Mouse (Mus musculus): ENCODE measurements at regions not wholly inside any gene's neighbourhood (a gene's known extent, or its start where the extent isn't known, plus 50 kb on each side); places are given as distances from the start of the nearest gene placed in this dataset.
A peak's percentile ranks its signal among the peaks of the same experiment; 100 is the strongest.

GRCm38 (mm10) chr2:21908813-21909480 lies 318.4 kb upstream of the Myo3a start:
- no peak for DNase-seq (ENCODE audit: low spot score)
- Histone ChIP-seq H3K27me3 (replicated peaks; ENCODE audit: control insufficient read depth, insufficient read depth, low read length) (no peaks in the 10 kb centered on the region), H3K27ac (ENCODE audit: low read depth, low read length) (no peak overlapping the region), H3K36me3 (ENCODE audit: control insufficient read depth, insufficient read depth, low read length) (no peaks in the 10 kb centered on the region), H3K9ac (ENCODE audit: low read depth, low read length) (no peak overlapping the region), H3K4me1 (replicated peaks; ENCODE audit: control insufficient read depth, insufficient read depth, low read length) (no peaks in the 10 kb centered on the region), H3K4me2 (peak overlapping the region; percentile 50; the same call in 1 of the 2 replicates), H3K9me3 (ENCODE audit: control insufficient read depth, low read length) (no peaks in the 10 kb centered on the region), H3K4me3 (ENCODE audit: low read depth, low read length) (no peak overlapping the region)
- no peak for ATAC-seq (replicated peaks; ENCODE audit: low FRiP score)
- WGBS, result 67% methylated on average over 7 of the region's 7 CpGs

DNA sequence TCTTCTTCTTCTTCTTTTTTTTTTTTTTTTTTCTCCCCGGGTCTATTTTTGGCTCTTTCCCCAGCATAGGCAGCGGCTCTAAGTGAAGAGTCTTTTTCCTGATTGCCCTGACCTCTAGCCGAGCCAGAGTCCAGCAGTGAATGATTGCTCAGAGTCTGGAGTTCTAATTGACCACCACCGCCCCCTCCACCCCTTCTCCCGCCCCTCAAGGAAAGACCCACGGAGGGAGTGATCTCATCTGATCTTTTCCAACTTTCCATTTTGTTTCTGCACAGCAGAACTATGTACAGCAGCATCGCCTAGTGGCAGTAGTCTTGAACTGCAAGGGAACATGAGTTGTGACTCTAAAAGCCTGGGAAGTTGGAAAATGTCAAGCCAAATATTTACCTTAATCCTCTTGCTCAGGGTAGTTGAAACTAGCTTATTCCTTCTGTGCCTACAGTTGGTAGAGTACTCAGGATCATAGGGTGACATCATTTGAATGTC lies 317.8 kb upstream of the Myo3a start:
- Histone ChIP-seq H3K27me3 (replicated peaks; ENCODE audit: control insufficient read depth, insufficient read depth, low read length) (no peaks in the 10 kb centered on the region), H3K36me3 (ENCODE audit: control insufficient read depth, insufficient read depth, low read length) (no peaks in the 10 kb centered on the region), H3K27ac (ENCODE audit: low read depth, low read length) (no peak overlapping the region), H3K4me2 (peak overlapping the region; percentile 50), H3K4me1 (replicated peaks; ENCODE audit: control insufficient read depth, insufficient read depth, low read length) (no peaks in the 10 kb centered on the region), H3K9me3 (ENCODE audit: control insufficient read depth, low read length) (no peaks in the 10 kb centered on the region), H3K4me3 (ENCODE audit: low read depth, low read length) (no peak overlapping the region), H3K9ac (ENCODE audit: low read depth, low read length) (no peak overlapping the region)
- peak; percentile 48 for DNase-seq (ENCODE audit: low spot score)
- WGBS, result 5% methylated on average over 7 of the region's 7 CpGs
- ATAC-seq (replicated peaks; ENCODE audit: low FRiP score), result 0 out of 2 replicates have a peak, but pooled peaks have one; percentile 23

DNA sequence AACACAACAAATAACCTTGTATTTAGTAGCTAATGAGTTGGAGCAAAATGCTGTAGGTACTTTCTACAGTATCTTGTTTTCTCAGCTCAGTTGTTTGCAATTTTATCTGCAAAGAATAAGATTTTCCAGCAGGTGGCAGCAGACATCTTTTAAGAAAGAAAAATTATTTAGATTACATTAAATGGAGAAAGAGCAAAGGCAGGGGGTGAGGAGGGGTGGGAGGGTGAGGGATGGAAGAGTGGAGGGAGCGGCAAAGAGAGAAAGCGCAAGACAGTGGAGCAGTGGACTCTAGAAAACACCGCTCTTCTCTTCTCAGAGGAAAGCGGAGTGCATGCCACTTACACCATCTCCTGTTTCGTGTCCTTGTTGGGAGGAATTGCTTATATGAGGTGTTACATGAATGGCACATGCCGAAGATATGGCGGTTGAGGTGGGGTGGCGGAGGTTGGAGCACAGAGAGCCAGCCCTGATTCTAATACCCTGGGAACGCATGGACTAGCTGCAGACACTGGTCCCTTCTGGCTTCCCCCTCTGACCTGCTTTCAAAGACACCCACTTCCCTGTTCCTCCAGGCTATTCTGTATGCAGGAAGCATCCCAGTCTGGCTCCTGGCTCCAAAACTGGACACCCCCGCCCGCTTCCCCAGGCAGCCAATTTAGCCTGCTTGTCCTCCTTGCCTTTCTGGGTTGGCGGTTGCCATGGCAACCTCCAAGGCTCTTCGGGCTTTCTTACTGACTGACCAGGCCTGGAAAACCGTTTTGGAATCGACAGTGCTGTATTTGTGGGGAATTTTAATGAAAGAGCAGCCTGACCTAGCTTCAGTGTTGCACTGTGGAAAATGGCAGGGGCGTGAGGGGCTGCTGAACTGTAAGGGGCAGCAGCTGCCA lies 309.3 kb upstream of the Myo3a start:
- 34% methylated on average over 16 of the region's 16 CpGs for WGBS
- no peaks in the 10 kb centered on the region for H3K36me3 ChIP-seq (ENCODE audit: control insufficient read depth, insufficient read depth, low read length)
- DNase-seq (ENCODE audit: low spot score), result peak; percentile 33
- H3K27ac ChIP-seq (ENCODE audit: low read depth, low read length), result no peak overlapping the region
- 0 out of 2 replicates have a peak, but pooled peaks have one; percentile 18 for ATAC-seq (replicated peaks; ENCODE audit: low FRiP score)
- peak overlapping the region; percentile 38 for H3K4me2 ChIP-seq
- no peaks in the 10 kb centered on the region; the same call in 1 of the 2 replicates for H3K27me3 ChIP-seq (replicated peaks; ENCODE audit: control insufficient read depth, insufficient read depth, low read length)
- no peak overlapping the region for H3K9ac ChIP-seq (ENCODE audit: low read depth, low read length)
- H3K4me3 ChIP-seq (ENCODE audit: low read depth, low read length), result 0 out of 2 replicates have a peak overlapping the region, but pooled peaks have one; percentile 5
- no peaks in the 10 kb centered on the region for H3K4me1 ChIP-seq (replicated peaks; ENCODE audit: control insufficient read depth, insufficient read depth, low read length)
- peaks cover 2% of the 10 kb centered on the region; the same call in 1 of the 2 replicates for H3K9me3 ChIP-seq (ENCODE audit: control insufficient read depth, low read length)

GRCm38 (mm10) chr2:21919091-21919490 lies 308.2 kb upstream of the Myo3a start:
- Histone ChIP-seq H3K4me1 (replicated peaks; ENCODE audit: control insufficient read depth, insufficient read depth, low read length) (no peaks in the 10 kb centered on the region), H3K4me3 (ENCODE audit: low read depth, low read length) (no peak overlapping the region), H3K36me3 (ENCODE audit: control insufficient read depth, insufficient read depth, low read length) (no peaks in the 10 kb centered on the region), H3K9ac (ENCODE audit: low read depth, low read length) (no peak overlapping the region), H3K27ac (ENCODE audit: low read depth, low read length) (no peak overlapping the region), H3K4me2 (no peak overlapping the region), H3K9me3 (ENCODE audit: control insufficient read depth, low read length) (peaks cover 2% of the 10 kb centered on the region; the same call in 1 of the 2 replicates), H3K27me3 (replicated peaks; ENCODE audit: control insufficient read depth, insufficient read depth, low read length) (no peaks in the 10 kb centered on the region; the same call in 1 of the 2 replicates)
- ATAC-seq (replicated peaks; ENCODE audit: low FRiP score) (no peak), DNase-seq (ENCODE audit: low spot score) (no peak)
- WGBS, result 71% methylated on average over 2 of the region's 2 CpGs

DNA sequence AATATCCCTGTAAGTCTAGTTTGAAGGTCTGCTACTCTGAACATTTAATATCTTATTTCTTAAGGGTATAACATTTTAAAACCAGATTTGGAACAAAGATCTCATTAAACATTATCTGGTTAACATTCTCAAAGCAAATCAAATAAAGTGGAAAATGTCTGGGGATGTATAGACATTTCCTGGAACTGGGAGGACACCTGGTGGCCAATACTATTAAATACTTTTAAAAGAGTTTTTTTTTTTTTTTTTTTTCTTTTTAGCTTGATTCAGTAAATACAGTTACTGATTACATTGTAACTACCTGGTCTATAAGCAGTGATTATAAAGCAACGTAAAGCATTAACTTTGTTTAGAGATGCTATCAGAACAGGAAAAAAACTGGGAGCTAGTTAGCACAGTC lies 299.6 kb upstream of the Myo3a start:
- Histone ChIP-seq H3K4me1 (replicated peaks; ENCODE audit: control insufficient read depth, insufficient read depth, low read length) (no peaks in the 10 kb centered on the region), H3K27me3 (replicated peaks; ENCODE audit: control insufficient read depth, insufficient read depth, low read length) (no peaks in the 10 kb centered on the region), H3K4me3 (ENCODE audit: low read depth, low read length) (no peak overlapping the region), H3K9ac (ENCODE audit: low read depth, low read length) (no peak overlapping the region), H3K9me3 (ENCODE audit: control insufficient read depth, low read length) (no peaks in the 10 kb centered on the region), H3K4me2 (no peak overlapping the region), H3K27ac (ENCODE audit: low read depth, low read length) (no peak overlapping the region), H3K36me3 (ENCODE audit: control insufficient read depth, insufficient read depth, low read length) (no peaks in the 10 kb centered on the region)
- 42% methylated on average over 1 of the region's 1 CpGs for WGBS
- DNase-seq (ENCODE audit: low spot score), result no peak
- ATAC-seq (replicated peaks; ENCODE audit: low FRiP score), result no peak

DNA sequence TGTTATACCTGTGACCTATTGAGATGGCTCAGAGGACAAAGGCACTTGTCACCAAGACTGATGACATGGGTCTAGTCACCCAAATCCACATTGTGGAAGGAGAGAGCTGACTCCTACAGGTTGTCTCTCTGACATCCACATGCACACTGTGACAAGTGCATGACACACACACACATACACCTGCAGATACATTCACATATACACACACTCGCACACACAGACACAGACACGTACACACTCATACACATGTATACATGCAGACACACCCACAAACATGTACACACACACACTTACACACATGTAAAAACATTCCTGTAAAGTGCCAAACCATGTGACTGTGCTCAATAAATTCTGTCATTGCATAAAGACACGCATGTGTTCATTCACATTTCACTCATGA lies 287.3 kb upstream of the Myo3a start:
- no peak for ATAC-seq (replicated peaks; ENCODE audit: low FRiP score)
- no peak overlapping the region for H3K9ac ChIP-seq (ENCODE audit: low read depth, low read length)
- no peaks in the 10 kb centered on the region for H3K27me3 ChIP-seq (replicated peaks; ENCODE audit: control insufficient read depth, insufficient read depth, low read length)
- H3K4me3 ChIP-seq (ENCODE audit: low read depth, low read length), result no peak overlapping the region
- H3K36me3 ChIP-seq (ENCODE audit: control insufficient read depth, insufficient read depth, low read length), result no peaks in the 10 kb centered on the region
- 89% methylated on average over 3 of the region's 3 CpGs for WGBS
- DNase-seq (ENCODE audit: low spot score), result no peak
- H3K4me2 ChIP-seq, result no peak overlapping the region
- H3K4me1 ChIP-seq (replicated peaks; ENCODE audit: control insufficient read depth, insufficient read depth, low read length), result no peaks in the 10 kb centered on the region
- H3K9me3 ChIP-seq (ENCODE audit: control insufficient read depth, low read length), result no peaks in the 10 kb centered on the region
- H3K27ac ChIP-seq (ENCODE audit: low read depth, low read length), result no peak overlapping the region

DNA sequence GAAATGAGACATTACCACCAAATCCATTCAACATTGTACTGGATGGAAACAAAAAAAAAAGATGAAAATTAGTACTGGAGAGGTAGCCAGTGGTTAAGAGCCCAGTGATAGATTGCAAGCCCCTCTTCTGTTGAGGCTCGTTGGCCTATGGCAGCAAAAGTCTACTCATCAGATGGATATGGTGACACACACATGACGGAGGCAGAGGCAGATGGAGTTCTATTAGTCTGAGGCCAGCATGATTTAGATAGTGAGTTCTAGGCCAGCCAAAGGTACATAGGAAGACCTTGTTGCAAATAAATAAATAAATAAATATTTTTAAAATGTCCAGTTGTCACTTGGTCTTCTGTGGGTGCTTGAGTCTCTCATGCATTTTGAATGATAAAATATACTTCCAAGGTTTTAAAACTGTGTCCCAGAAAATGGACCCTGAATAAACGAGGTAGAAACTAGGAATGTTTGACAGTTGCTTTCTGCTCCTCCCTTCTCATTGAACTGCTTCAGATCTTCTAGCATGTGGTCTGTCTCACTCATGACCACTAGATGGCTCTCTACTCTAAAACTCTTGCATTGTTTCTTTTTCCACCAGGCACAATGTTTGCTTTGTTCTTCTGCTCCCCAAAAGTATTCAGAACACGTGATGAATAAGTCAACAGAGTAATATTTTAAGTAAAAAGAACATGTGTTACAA lies 286.4 kb upstream of the Myo3a start:
- no peak overlapping the region for H3K4me2 ChIP-seq
- H3K4me3 ChIP-seq (ENCODE audit: low read depth, low read length), result no peak overlapping the region
- no peaks in the 10 kb centered on the region for H3K27me3 ChIP-seq (replicated peaks; ENCODE audit: control insufficient read depth, insufficient read depth, low read length)
- DNase-seq (ENCODE audit: low spot score) (no peak), ATAC-seq (replicated peaks; ENCODE audit: low FRiP score) (no peak; the same call in 1 of the 2 replicates)
- no peaks in the 10 kb centered on the region for H3K36me3 ChIP-seq (ENCODE audit: control insufficient read depth, insufficient read depth, low read length)
- H3K9ac ChIP-seq (ENCODE audit: low read depth, low read length), result no peak overlapping the region
- no peak overlapping the region for H3K27ac ChIP-seq (ENCODE audit: low read depth, low read length)
- H3K9me3 ChIP-seq (ENCODE audit: control insufficient read depth, low read length), result no peaks in the 10 kb centered on the region
- no peaks in the 10 kb centered on the region for H3K4me1 ChIP-seq (replicated peaks; ENCODE audit: control insufficient read depth, insufficient read depth, low read length)
- WGBS, result 44% methylated on average over 4 of the region's 4 CpGs

DNA sequence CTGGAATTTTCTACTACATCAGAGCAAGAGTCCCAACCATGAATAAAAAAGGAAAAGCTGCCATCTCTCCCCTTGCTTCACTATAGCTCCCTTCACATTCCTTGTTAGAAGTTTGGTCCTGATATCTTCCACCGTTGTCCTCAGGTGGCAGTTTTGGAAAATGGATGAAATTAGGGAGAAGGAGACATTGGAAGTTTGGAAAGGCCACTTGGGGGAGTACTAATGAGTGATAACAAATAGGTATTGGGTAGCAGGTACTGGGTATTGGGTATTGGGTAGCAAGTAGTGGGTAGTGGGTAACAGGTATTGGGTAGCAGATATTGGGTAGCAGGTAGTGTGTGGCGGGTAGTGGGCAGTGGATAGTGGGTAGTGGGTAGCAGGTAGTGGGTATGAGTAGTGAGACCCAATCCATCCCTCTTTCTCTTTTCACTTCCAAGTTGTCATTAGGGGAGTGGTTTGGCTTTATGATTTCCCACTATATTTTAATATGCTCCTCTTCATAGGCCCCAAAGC lies 285.8 kb upstream of the Myo3a start:
- H3K4me1 ChIP-seq (replicated peaks; ENCODE audit: control insufficient read depth, insufficient read depth, low read length), result no peaks in the 10 kb centered on the region
- 78% methylated on average over 2 of the region's 2 CpGs for WGBS

More for the DNA sequence above, 285.8 kb upstream of the Myo3a start:
- Histone ChIP-seq H3K27ac (ENCODE audit: low read depth, low read length) (no peak overlapping the region), H3K9ac (ENCODE audit: low read depth, low read length) (no peak overlapping the region), H3K4me2 (no peak overlapping the region), H3K9me3 (ENCODE audit: control insufficient read depth, low read length) (no peaks in the 10 kb centered on the region), H3K27me3 (replicated peaks; ENCODE audit: control insufficient read depth, insufficient read depth, low read length) (no peaks in the 10 kb centered on the region), H3K36me3 (ENCODE audit: control insufficient read depth, insufficient read depth, low read length) (no peaks in the 10 kb centered on the region), H3K4me3 (ENCODE audit: low read depth, low read length) (no peak overlapping the region)
- ATAC-seq (replicated peaks; ENCODE audit: low FRiP score) (no peak), DNase-seq (ENCODE audit: low spot score) (no peak)

Data from liver, embryonic 11.5 days (tissue).